Mouse (Mus musculus) heart, embryonic 11.5 days (tissue): ENCODE data around the gene Twist1. TPM values are rescaled to one million over a fixed set of nuclear protein-coding genes. Genes with fewer than 3 reads are reported as not detected.

Source experiments
- ATAC-seq: fragments of 200-750 bp; cut with Nextera tagmentation; replicated peaks from 2 replicates; pipeline ENCODE4 v1.8.0; 2017; ENCODE audit warnings: moderate library complexity; ENCODE audit not compliant: insufficient number of reproducible peaks, low FRiP score, low TSS enrichment
- H3K27ac ChIP-seq: fragments of 300-500 bp; sonication (generic); 2 replicates; pipeline ENCODE4 v1.5.1; 2014; ENCODE audit warnings: mild to moderate bottlenecking, low read depth, low read length
- H3K27me3 ChIP-seq: fragments of 300-500 bp; sonication (generic); 2 replicates; pipeline ENCODE4 v1.6.1; 2014; ENCODE audit warnings: mild to moderate bottlenecking, low read length, mixed read lengths; ENCODE audit not compliant: control insufficient read depth, insufficient read depth
- H3K36me3 ChIP-seq: fragments of 300-500 bp; sonication (generic); 2 replicates; pipeline ENCODE4 v1.6.1; 2014; ENCODE audit warnings: mild to moderate bottlenecking, low read length, moderate library complexity, mixed read lengths; ENCODE audit not compliant: control insufficient read depth, insufficient read depth
- H3K4me1 ChIP-seq: fragments of 300-500 bp; sonication (generic); 2 replicates; pipeline ENCODE4 v1.6.1; 2014; ENCODE audit warnings: low read length; ENCODE audit not compliant: control insufficient read depth, insufficient read depth
- H3K4me2 ChIP-seq: fragments of 300-500 bp; sonication (generic); 2 replicates; pipeline ENCODE4 v1.6.1; 2014; ENCODE audit warnings: mild to moderate bottlenecking, moderate library complexity
- H3K4me3 ChIP-seq: fragments of 300-500 bp; sonication (generic); 2 replicates; pipeline ENCODE4 v1.5.1; 2014; ENCODE audit warnings: low read depth, low read length
- H3K9ac ChIP-seq: fragments of 300-500 bp; sonication (generic); 2 replicates; pipeline ENCODE4 v1.6.1; 2014; ENCODE audit warnings: mild to moderate bottlenecking, low read depth, low read length, moderate library complexity
- H3K9me3 ChIP-seq: fragments of 300-500 bp; sonication (generic); replicated peaks from 2 replicates; pipeline ENCODE4 v1.6.1; 2016; ENCODE audit warnings: low read length; ENCODE audit not compliant: control insufficient read depth
- WGBS: fragments of 180-500 bp; shearing (Covaris S2); extraction: QIAGEN DNeasy Blood & Tissue Kit; methylation state at CpG from one replicate; pipeline ENCODE4 v1.1.7; 2014; ENCODE audit not compliant: insufficient replicate concordance; 5-methylcytosine and 5-hydroxymethylcytosine counted together
- polyA plus RNA-seq: library from polyadenylated mRNA; unstranded; fragments of >200 nt; fragmentation: Nextera tagmentation; extraction: Ambion mirVana; gene quantifications from 2 replicates; pipeline ENCODE4 v1.2.1, GENCODE M21; 2014

The Twist1 gene
- polyA plus RNA-seq, 1 experiment from 2014 or later = 13.2 TPM

DNA sequence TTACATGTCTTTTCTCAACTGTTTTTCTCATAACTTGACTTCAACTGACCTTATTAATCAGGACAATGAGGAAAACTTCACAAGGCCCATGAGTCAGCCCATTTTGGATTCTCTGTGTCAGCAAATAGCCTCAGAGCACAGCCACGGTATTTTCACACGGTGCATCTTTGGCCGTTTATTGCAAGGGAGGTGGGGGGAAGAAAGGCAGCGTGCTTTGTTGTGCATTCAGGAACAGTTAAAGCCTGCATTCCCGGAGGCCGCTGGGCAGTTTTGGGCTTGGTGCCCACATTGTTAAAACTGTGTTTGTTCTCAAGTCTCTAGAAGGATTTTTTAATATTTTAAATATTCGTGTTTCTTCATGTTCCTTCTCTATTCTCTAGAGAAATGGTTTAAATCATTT is 24.0 kb downstream of the Twist1 start:
- no peak overlapping the region for H3K4me2 ChIP-seq
- no peaks in the 10 kb centered on the region for H3K36me3 ChIP-seq
- WGBS = 66% methylated on average over 7 of the region's 7 CpGs
- H3K9ac ChIP-seq = no peak overlapping the region
- no peaks in the 10 kb centered on the region for H3K4me1 ChIP-seq
- no peak for ATAC-seq
- no peaks in the 10 kb centered on the region for H3K27me3 ChIP-seq
- no peaks in the 10 kb centered on the region for H3K9me3 ChIP-seq
- no peak overlapping the region for H3K27ac ChIP-seq
- no peak overlapping the region for H3K4me3 ChIP-seq

- Histone ChIP-seq H3K36me3 (no peaks in the 10 kb centered on the region), H3K4me2 (no peak overlapping the region), H3K27ac (no peak overlapping the region), H3K9me3 (no peaks in the 10 kb centered on the region), H3K27me3 (no peaks in the 10 kb centered on the region), H3K4me1 (no peaks in the 10 kb centered on the region), H3K9ac (no peak overlapping the region), H3K4me3 (no peak overlapping the region)
- 48% methylated on average over 3 of the region's 3 CpGs for WGBS
- no peak for ATAC-seq
Observed at GRCm38 (mm10) chr12:33993127-33993526, 35.7 kb downstream of the Twist1 start.

Other genes with a start within 250 kb of the Twist1 start
- gene Ferd3l, start 29.2 kb upstream of the Twist1 start, polyA plus RNA-seq = not detected in 2 replicates